14 mouse cellular contexts compared by ENCODE assay signal in genomic region chr4:151634771-151635170, GRCm38 (mm10).
DNase-seq lines count a peak whose midpoint lies in the region; ATAC-seq and TF ChIP-seq lines count a peak whose summit lies in the region.
"Had no signal": no experiment of that assay in that cellular context is flagged by ENCODE, and none has a peak within 500 bp of the region (broad histone marks: within the 10 kb centered on the region; RNA-seq: fewer than 3 reads in every experiment).

No protein-coding gene starts in this region.

- 0 out of 2 replicates have a peak, but pooled peaks cover 4% of the 10 kb centered on the region for H3K4me1 ChIP-seq in limb, embryonic 14.5 days (ENCODE audit: control insufficient read depth, insufficient read depth, low read length)
- H3K4me1 ChIP-seq in limb, embryonic 10.5 days: peaks cover 11% of the 10 kb centered on the region
- H3K4me1 ChIP-seq: liver, embryonic 13.5 days had no signal

- WGBS in limb, embryonic 14.5 days: 18% methylated on average over 6 of the region's 6 CpGs
- 36% methylated on average over 6 of the region's 6 CpGs for WGBS in limb, embryonic 10.5 days

- H3K27ac ChIP-seq in limb, embryonic 14.5 days (replicated peaks; ENCODE audit: low read depth, low read length): no peak overlapping the region
- H3K27ac ChIP-seq in limb, embryonic 10.5 days: no peak overlapping the region
- H3K27ac ChIP-seq: forebrain, embryonic 12.5 days; kidney, embryonic 15.5 days; liver, embryonic 13.5 days had no signal

- no peak for ATAC-seq in limb, embryonic 14.5 days (ENCODE audit: low FRiP score, low read depth)
- ATAC-seq in erythroid progenitor cell, adult 5-6 weeks (replicated peaks; ENCODE audit: low FRiP score, poor library complexity, severe bottlenecking): no peak
- ATAC-seq: activated CD4-positive, CD25-positive, alpha-beta regulatory T cell, adult 4 months; midbrain, embryonic 13.5 days had no signal

- intact Hi-C loops in heart, postnatal 14 days (cut with DNase I): loop anchor here (10.0 kb wide), 1 partner anchor 150 kb away; no protein-coding TSS in a partner anchor

- no peak for TF ChIP-seq POLR2A in limb, embryonic 14.5 days (IDR thresholded peaks at IDR 0.05; ENCODE audit: borderline replicate concordance, extremely low read depth, insufficient read depth, insufficient read length)

- H3K4me3 ChIP-seq in limb, embryonic 14.5 days (replicated peaks; ENCODE audit: low read length): no peak overlapping the region
- no peak overlapping the region for H3K4me3 ChIP-seq in limb, embryonic 10.5 days
- H3K4me3 ChIP-seq: forebrain, embryonic 12.5 days; kidney, embryonic 15.5 days; liver, embryonic 13.5 days; midbrain, embryonic 13.5 days had no signal

- no peak overlapping the region for H3K9ac ChIP-seq in limb, embryonic 14.5 days (ENCODE audit: low read depth, low read length, severe bottlenecking)
- H3K9ac ChIP-seq: forebrain, embryonic 12.5 days; kidney, embryonic 15.5 days; liver, embryonic 13.5 days; midbrain, embryonic 13.5 days had no signal

- DNase-seq in adrenal gland, adult 2 months: peak; percentile 63
- no peak for DNase-seq in adrenal gland, postnatal 25 days
- DNase-seq in limb, embryonic 14.5 days (ENCODE audit: low spot score): peak; percentile 36
- no peak for DNase-seq in limb, embryonic 10.5 days (ENCODE audit: low spot score)
- peak; percentile 78 for DNase-seq in brain, adult 2 months (ENCODE audit: low read depth, low spot score)
- DNase-seq in heart, postnatal 14 days: peak; percentile 21 to 26
- no peak for DNase-seq in spleen, adult 12 weeks (ENCODE audit: low spot score)
- DNase-seq: layer of hippocampus, adult 9-11 months; liver, embryonic 13.5 days had no signal

- H3K27me3 ChIP-seq in limb, embryonic 14.5 days (ENCODE audit: control insufficient read depth, insufficient read depth, low read length): no peaks in the 10 kb centered on the region
- H3K27me3 ChIP-seq in limb, embryonic 10.5 days (ENCODE audit: low read depth, poor library complexity, severe bottlenecking): no peaks in the 10 kb centered on the region
- H3K27me3 ChIP-seq: liver, embryonic 13.5 days; midbrain, embryonic 13.5 days had no signal

- H3K4me2 ChIP-seq in limb, embryonic 14.5 days (replicated peaks; ENCODE audit: low read depth, low read length, severe bottlenecking): no peak overlapping the region
- H3K4me2 ChIP-seq: forebrain, embryonic 12.5 days; kidney, embryonic 15.5 days; liver, embryonic 13.5 days; midbrain, embryonic 13.5 days had no signal

- no peaks in the 10 kb centered on the region for H3K36me3 ChIP-seq in limb, embryonic 14.5 days (ENCODE audit: control insufficient read depth, insufficient read depth, low read length)
- no peaks in the 10 kb centered on the region for H3K36me3 ChIP-seq in limb, embryonic 10.5 days
- H3K36me3 ChIP-seq: forebrain, embryonic 12.5 days; kidney, embryonic 15.5 days; liver, embryonic 13.5 days; midbrain, embryonic 13.5 days had no signal

- no peaks in the 10 kb centered on the region for H3K9me3 ChIP-seq in limb, embryonic 14.5 days (ENCODE audit: control insufficient read depth, low read length)
- H3K9me3 ChIP-seq in limb, embryonic 10.5 days (replicated peaks): no peaks in the 10 kb centered on the region
- H3K9me3 ChIP-seq: forebrain, embryonic 12.5 days; kidney, embryonic 15.5 days; liver, embryonic 13.5 days; midbrain, embryonic 13.5 days had no signal

Comparison
In these comparisons a context has a peak if more than half of its experiments do, and no peak if none do; other contexts are left out.
1. DNase-seq: peak in adrenal gland, adult 2 months (single experiment), limb, embryonic 14.5 days (single experiment), brain, adult 2 months (single experiment) and heart, postnatal 14 days (2 of 2); none in adrenal gland, postnatal 25 days (single experiment), limb, embryonic 10.5 days (single experiment) and spleen, adult 12 weeks (single experiment).